Mouse (Mus musculus) adipocyte (in vitro differentiated cells): ENCODE data around the gene Ddx20.
"Not testable (repeated sequence)": the region's sequence is repeated elsewhere in the genome, so short reads cannot be mapped to it uniquely, and the experiment has no call there.

ENCODE experiments used
- DNase-seq: peaks from one replicate; pipeline ENCODE4 v3.0.0-alpha.2; 2016; ENCODE audit warnings: low spot score

Gene Ddx20

DNA sequence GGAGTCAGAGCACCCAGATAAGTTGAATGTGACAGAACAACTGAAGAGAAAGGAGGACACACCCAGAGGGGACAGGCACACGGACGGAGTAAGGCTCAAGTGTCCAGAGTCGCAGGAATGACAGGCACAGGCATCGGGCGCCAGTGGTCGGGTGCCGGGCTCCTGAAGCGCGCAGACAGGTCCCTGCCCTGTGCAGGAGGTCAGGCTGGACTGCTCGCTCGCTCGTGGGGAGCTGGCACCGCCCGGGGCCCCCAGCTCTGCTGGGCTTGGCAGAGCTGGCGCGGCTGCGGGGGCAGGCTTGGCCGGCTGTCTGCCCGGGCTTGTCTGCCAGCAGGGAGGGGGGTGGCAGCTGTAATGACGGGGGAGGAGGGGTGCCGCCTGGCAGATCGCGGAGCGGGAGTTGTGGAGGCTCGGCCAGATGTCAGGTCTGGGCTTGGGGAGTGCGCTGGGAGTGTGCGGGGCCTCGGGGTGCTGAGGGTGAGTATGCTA lies 17.7 kb upstream of the Ddx20 start:
- DNase-seq: peak; percentile 32

DNA sequence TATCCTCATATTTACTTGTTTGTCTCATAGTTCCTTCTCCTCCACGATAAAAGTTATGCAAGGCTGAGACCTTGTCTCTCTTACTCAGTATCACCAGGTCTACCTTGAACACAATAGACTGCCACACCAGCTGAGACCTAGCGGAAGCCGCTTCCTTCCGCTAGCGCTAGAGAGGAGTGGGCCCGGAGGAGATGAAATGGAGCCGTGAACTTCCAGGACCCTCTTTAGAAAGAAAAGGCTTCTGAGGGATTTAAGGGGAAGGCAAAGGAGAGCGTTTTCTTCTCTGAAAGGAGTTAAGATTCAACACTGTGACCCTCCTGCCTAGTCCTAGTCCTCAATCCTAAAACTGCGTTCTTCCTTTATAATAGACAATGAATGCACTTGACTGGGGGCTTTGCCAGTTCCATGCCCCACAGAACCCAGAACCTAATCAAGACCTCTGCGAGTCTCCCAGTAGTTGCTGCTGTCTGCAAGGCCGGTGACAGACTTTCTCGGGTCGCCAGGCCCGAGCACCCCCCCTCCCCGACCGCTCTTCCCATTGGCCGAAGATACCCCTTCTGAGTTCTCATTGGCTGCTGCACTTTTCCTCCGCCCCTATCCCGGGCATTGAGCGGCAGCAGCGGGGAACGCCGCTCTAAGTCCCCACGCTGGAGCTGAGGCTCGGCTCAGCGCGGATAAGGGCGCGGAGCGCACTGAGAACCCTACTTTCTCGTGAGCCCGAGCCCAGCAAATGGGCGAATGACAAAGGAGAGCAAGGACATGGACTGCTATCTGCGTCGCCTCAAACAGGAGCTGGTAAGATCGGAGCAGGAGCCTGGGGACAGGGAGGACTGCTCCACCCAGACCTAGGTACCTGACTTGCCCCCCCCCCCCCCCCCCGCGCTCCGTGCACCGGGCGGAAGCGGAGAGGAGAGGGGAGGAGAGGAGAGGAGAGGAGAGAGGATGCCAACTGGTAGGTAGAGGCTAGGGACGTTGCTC lies 16.9 kb upstream of the Ddx20 start, which contains the start of gene Inka2:
Gene Inka2, plus strand, starts transcription at position 569 of the 978 bp plus-strand sequence.
- DNase-seq: peak; percentile 66

- DNase-seq: no peak
These were observed 16.2 kb upstream of the Ddx20 start for GRCm38 (mm10) chr3:105703571-105703970.

- no peak for DNase-seq
These were observed 14.0 kb upstream of the Ddx20 start for GRCm38 (mm10) chr3:105701399-105701798.

DNA sequence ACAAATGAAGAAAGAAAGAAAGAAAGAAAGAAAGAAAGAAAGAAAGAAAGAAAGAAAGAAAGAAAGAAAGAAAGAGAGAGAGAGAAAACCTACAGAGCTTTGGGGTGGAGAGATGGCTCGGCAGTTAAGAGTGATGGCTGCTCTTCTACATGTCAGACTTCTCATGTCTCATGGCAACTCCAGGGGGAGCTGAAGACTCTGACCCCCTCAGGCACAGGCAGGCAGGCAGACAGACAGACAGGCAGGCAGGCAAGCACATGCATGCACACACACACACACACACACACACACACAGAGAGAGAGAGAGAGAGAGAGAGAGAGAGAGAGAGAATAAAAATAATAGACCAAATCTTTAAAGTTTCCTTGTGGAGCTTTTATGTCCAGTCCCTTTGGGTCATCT lies 13.4 kb upstream of the Ddx20 start:
- not testable (repeated sequence) for DNase-seq

DNA sequence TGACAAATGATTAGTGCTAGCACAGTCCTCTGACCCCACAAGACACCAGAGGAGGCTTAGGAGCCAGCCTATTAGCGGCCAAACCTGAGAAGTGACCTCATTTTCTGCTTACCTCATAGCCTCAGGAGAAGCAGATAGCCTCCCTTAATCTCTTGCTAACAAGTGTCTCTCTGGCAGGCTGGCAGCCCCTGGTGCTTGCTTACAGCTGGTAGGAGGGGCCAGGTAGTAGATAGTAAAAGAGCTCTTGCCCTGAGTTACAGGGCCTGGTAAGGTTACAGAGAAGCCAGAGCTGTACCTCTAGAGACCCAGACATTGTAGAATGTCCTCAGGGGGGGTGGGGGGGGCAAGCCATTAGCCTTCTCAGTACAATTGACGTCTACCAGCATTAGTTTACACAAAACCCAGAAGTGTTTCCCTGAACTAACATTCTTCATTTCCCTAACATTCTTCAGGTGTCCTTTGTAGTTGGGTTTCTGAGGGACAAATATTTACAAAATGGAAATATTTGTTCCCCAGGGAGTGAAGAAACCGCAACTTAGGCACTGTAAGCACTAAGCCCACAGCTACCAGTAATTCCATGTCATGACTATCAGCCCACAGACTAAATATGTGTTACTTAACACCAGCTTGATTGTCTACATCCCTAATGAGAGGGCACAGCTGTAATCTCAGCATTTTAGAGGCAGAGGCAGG lies 12.0 kb upstream of the Ddx20 start:
- DNase-seq: no peak

GRCm38 (mm10) chr3:105698311-105698710 lies 10.9 kb upstream of the Ddx20 start:
- DNase-seq: no peak

DNA sequence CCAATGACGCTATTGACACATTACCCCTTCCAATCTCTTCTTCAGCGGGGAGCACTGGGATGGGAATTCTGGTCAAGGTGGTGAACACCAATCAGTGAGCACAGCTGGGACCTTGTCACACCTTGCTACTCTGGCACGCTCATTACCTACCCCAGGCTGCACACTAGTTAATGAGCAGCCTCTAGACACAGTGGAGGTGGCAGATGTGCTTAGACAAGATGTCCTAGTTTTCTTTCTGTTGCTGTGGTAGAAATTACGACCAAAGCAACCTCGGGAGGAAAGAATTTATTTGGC lies 9.7 kb upstream of the Ddx20 start:
- no peak for DNase-seq

GRCm38 (mm10) chr3:105696387-105697147 lies 9.2 kb upstream of the Ddx20 start:
- no peak for DNase-seq

- no peak for DNase-seq
These were observed 8.4 kb upstream of the Ddx20 start for GRCm38 (mm10) chr3:105695476-105696386.

- DNase-seq: no peak
These were observed 6.1 kb upstream of the Ddx20 start for GRCm38 (mm10) chr3:105693327-105694080.

- no peak for DNase-seq
These were observed 1.2 kb upstream of the Ddx20 start for GRCm38 (mm10) chr3:105688536-105688935.

DNA sequence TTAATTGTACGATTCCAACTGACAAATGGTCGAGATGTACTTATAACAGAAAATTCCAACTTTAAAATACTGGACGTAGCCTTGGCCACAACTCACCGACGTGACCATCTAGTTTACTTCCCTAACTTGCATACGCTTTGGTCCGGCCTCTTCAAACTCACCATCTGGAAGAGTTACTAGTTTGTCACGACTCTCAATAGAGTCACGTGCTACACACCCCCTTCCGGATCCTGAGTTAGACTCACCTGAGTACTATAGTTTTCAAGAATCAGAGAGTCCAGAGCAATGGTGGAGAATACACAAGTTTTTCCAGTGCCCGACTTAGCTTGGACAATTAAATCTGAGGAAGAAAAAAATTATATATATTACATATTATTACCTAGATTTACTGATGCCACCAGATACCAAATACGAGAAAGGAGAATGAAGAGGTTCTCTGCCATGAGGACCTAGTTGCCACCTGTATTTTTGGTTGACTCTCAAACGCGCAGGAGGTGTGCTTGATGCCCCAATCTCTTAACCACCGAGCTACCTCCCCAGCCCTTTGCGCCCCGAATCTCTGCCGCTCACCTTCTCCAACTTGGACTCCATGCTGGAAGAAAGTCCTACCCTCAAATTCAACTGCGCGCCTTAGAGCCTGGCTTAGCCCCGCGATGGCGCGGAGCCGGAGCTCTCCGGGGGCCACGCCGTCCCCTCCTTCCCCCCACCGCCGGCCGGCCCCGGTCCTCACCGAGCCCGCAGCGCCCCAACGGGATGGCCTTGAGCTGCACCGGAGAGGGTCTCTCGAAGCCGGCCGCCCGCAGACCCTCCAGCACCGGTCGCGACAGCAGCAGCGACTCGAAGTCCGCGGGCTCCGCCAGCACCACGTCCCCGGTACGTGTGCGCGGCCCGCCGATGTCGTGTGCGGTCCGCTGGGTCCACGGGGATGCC lies 715 bp downstream of the Ddx20 start:
- DNase-seq: no peak

GRCm38 (mm10) chr3:105680346-105680745 lies 7.0 kb downstream of the Ddx20 start:
- no peak for DNase-seq

GRCm38 (mm10) chr3:105675932-105676331 lies 11.4 kb downstream of the Ddx20 start:
- DNase-seq: no peak

GRCm38 (mm10) chr3:105674595-105675218 lies 12.7 kb downstream of the Ddx20 start:
- DNase-seq: peak; percentile 90

DNA sequence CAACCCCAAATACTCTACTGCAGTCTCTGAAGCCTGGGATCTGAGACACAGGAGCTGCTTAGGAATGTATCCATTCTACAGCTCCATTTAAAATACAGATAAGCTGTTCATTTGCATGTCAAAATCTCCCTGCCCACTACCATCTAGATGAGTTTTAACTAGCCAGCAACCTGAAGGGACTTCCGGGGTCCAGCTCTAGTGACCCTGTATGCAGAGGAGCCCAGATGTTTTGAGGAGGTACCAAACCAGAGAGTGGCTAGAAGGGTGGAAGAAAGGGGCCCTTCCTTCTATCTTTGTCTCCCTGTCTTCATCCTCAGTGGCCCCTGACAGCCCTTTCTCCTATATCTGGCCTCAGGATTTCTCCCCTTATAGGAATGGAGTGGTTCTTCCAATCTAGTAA lies 16.6 kb downstream of the Ddx20 start:
- DNase-seq: no peak

- DNase-seq: no peak
These were observed 17.6 kb downstream of the Ddx20 start for GRCm38 (mm10) chr3:105669776-105670175.

GRCm38 (mm10) chr3:105668161-105668560 lies 19.2 kb downstream of the Ddx20 start:
- DNase-seq: no peak
